Mouse (Mus musculus) lung, postnatal 0 days (tissue): ENCODE data around the gene Gm20388.

Source experiments
- CTCF ChIP-seq: IDR thresholded peaks from 2 replicates; pipeline ENCODE4 v1.5.1; 2016; ENCODE audit warnings: antibody characterized with exemption, mild to moderate bottlenecking
- EP300 ChIP-seq: IDR thresholded peaks from 2 replicates; pipeline ENCODE4 v1.6.1; 2016; ENCODE audit warnings: antibody characterized with exemption, mild to moderate bottlenecking, control low read depth

DNA sequence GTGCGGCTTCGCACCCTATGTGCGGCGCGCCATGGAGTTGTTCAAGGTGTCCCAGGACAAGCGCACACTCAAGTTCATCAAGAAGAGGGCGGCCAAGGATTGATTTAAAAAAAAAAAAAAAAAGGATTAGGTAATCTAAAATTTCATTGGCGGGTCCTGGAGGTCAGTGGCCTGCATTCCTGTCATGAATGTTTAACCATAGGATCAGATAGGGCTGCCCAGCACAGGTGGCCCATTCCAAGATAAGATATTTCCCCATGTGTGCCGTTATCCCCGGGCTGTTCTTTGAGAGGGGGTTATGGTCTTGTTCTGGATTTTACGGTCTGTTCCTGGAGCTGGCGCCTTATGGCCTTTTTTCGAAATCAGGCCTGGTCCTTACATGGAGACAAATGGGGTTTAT is 2926.1 kb downstream of the Gm20388 start:
- TF ChIP-seq CTCF = no peak
- TF ChIP-seq EP300 = no peak
